Mouse (Mus musculus): Measurements from ENCODE around the gene Uox. TPM values are rescaled to one million over a fixed set of nuclear protein-coding genes. Genes with fewer than 3 reads are reported as not detected.

Uox gene
- polyA plus RNA-seq, 1 experiment from 2014 or later: not detected

GRCm38 (mm10) chr3:146610322-146610721, 40.1 kb downstream of the Uox start:
- 74% methylated on average over 10 of the region's 10 CpGs for WGBS
- no peaks in the 10 kb centered on the region for H3K4me1 ChIP-seq (ENCODE audit: insufficient read depth)
- no peaks in the 10 kb centered on the region for H3K36me3 ChIP-seq (ENCODE audit: insufficient read depth)
- H3K9me3 ChIP-seq (ENCODE audit: low read depth, low read length): no peaks in the 10 kb centered on the region
- DNase-seq (no peak), ATAC-seq (ENCODE audit: insufficient read depth) (no peak)
- H3K27ac ChIP-seq (ENCODE audit: low read depth): no peak overlapping the region
- H3K4me3 ChIP-seq (ENCODE audit: low read depth, low read length): no peak overlapping the region
- H3K9ac ChIP-seq: no peak overlapping the region
- TF ChIP-seq CTCF (IDR thresholded peaks at IDR 0.05; ENCODE audit: low read depth): no peak
- no peak overlapping the region for H3K4me2 ChIP-seq
- H3K27me3 ChIP-seq (ENCODE audit: insufficient read depth, low read length): no peaks in the 10 kb centered on the region

GRCm38 (mm10) chr3:146611261-146611660, 41.0 kb downstream of the Uox start:
- WGBS: 80% methylated on average over 4 of the region's 4 CpGs
- Histone ChIP-seq H3K9ac (no peak overlapping the region), H3K27me3 (ENCODE audit: insufficient read depth, low read length) (no peaks in the 10 kb centered on the region), H3K27ac (ENCODE audit: low read depth) (no peak overlapping the region), H3K9me3 (ENCODE audit: low read depth, low read length) (no peaks in the 10 kb centered on the region), H3K36me3 (ENCODE audit: insufficient read depth) (no peaks in the 10 kb centered on the region), H3K4me3 (ENCODE audit: low read depth, low read length) (no peak overlapping the region), H3K4me1 (ENCODE audit: insufficient read depth) (no peaks in the 10 kb centered on the region), H3K4me2 (no peak overlapping the region)
- no peak for ATAC-seq (ENCODE audit: insufficient read depth)
- no peak for TF ChIP-seq CTCF (IDR thresholded peaks at IDR 0.05; ENCODE audit: low read depth)
- no peak for DNase-seq

GRCm38 (mm10) chr3:146611821-146612220, 41.6 kb downstream of the Uox start:
- Histone ChIP-seq H3K27me3 (ENCODE audit: insufficient read depth, low read length) (no peaks in the 10 kb centered on the region), H3K4me3 (ENCODE audit: low read depth, low read length) (no peak overlapping the region), H3K4me2 (no peak overlapping the region), H3K4me1 (ENCODE audit: insufficient read depth) (no peaks in the 10 kb centered on the region), H3K27ac (ENCODE audit: low read depth) (no peak overlapping the region), H3K9me3 (ENCODE audit: low read depth, low read length) (no peaks in the 10 kb centered on the region), H3K9ac (no peak overlapping the region), H3K36me3 (ENCODE audit: insufficient read depth) (no peaks in the 10 kb centered on the region)
- TF ChIP-seq CTCF (IDR thresholded peaks at IDR 0.05; ENCODE audit: low read depth): no peak
- DNase-seq (no peak), ATAC-seq (ENCODE audit: insufficient read depth) (no peak)
- 61% methylated on average over 4 of the region's 4 CpGs for WGBS

GRCm38 (mm10) chr3:146615496-146615895, 45.3 kb downstream of the Uox start, which contains the start of gene Dnase2b:
Gene Dnase2b, minus strand, starts transcription at chr3:146615596.
- Histone ChIP-seq H3K9ac (no peak within 1 kb of the TSS), H3K9me3 (ENCODE audit: low read depth, low read length) (no peaks in the 10 kb centered on the region), H3K36me3 (ENCODE audit: insufficient read depth) (no peaks in the 10 kb centered on the region), H3K4me2 (no peak within 1 kb of the TSS), H3K27me3 (ENCODE audit: insufficient read depth, low read length) (no peaks in the 10 kb centered on the region), H3K27ac (ENCODE audit: low read depth) (no peak within 1 kb of the TSS), H3K4me3 (ENCODE audit: low read depth, low read length) (no peak within 1 kb of the TSS), H3K4me1 (ENCODE audit: insufficient read depth) (no peaks in the 10 kb centered on the region)
- ATAC-seq (ENCODE audit: insufficient read depth) (no peak), DNase-seq (no peak)
- TF ChIP-seq CTCF (IDR thresholded peaks at IDR 0.05; ENCODE audit: low read depth): no peak
- 93% methylated on average over 4 of the region's 4 CpGs for WGBS

GRCm38 (mm10) chr3:146616533-146617283, 46.5 kb downstream of the Uox start:
- no peak for TF ChIP-seq CTCF (IDR thresholded peaks at IDR 0.05; ENCODE audit: low read depth)
- no peaks in the 10 kb centered on the region for H3K27me3 ChIP-seq (ENCODE audit: insufficient read depth, low read length)
- no peaks in the 10 kb centered on the region for H3K4me1 ChIP-seq (ENCODE audit: insufficient read depth)
- WGBS: 63% methylated on average over 5 of the region's 5 CpGs
- no peak for DNase-seq
- no peak overlapping the region for H3K9ac ChIP-seq
- H3K36me3 ChIP-seq (ENCODE audit: insufficient read depth): no peaks in the 10 kb centered on the region
- no peak overlapping the region for H3K4me3 ChIP-seq (ENCODE audit: low read depth, low read length)
- H3K27ac ChIP-seq (ENCODE audit: low read depth): no peak overlapping the region
- H3K4me2 ChIP-seq: no peak overlapping the region
- no peaks in the 10 kb centered on the region for H3K9me3 ChIP-seq (ENCODE audit: low read depth, low read length)
- no peak for ATAC-seq (ENCODE audit: insufficient read depth)

GRCm38 (mm10) chr3:146617946-146618345, 47.7 kb downstream of the Uox start:
- Histone ChIP-seq H3K4me2 (no peak overlapping the region), H3K36me3 (ENCODE audit: insufficient read depth) (no peaks in the 10 kb centered on the region), H3K27ac (ENCODE audit: low read depth) (no peak overlapping the region), H3K4me1 (ENCODE audit: insufficient read depth) (no peaks in the 10 kb centered on the region), H3K4me3 (ENCODE audit: low read depth, low read length) (no peak overlapping the region), H3K27me3 (ENCODE audit: insufficient read depth, low read length) (no peaks in the 10 kb centered on the region), H3K9me3 (ENCODE audit: low read depth, low read length) (no peaks in the 10 kb centered on the region), H3K9ac (no peak overlapping the region)
- no peak for TF ChIP-seq CTCF (IDR thresholded peaks at IDR 0.05; ENCODE audit: low read depth)
- ATAC-seq (ENCODE audit: insufficient read depth) (no peak), DNase-seq (no peak)

- H3K9me3 ChIP-seq (ENCODE audit: low read depth, low read length): no peaks in the 10 kb centered on the region
- ATAC-seq (ENCODE audit: insufficient read depth): no peak
- no peak for DNase-seq
- H3K27ac ChIP-seq (ENCODE audit: low read depth): no peak overlapping the region
- H3K4me2 ChIP-seq: no peak overlapping the region
- H3K4me3 ChIP-seq (ENCODE audit: low read depth, low read length): no peak overlapping the region
- no peak overlapping the region for H3K9ac ChIP-seq
- no peaks in the 10 kb centered on the region for H3K36me3 ChIP-seq (ENCODE audit: insufficient read depth)
- no peaks in the 10 kb centered on the region for H3K27me3 ChIP-seq (ENCODE audit: insufficient read depth, low read length)
- no peaks in the 10 kb centered on the region for H3K4me1 ChIP-seq (ENCODE audit: insufficient read depth)
- no peak for TF ChIP-seq CTCF (IDR thresholded peaks at IDR 0.05; ENCODE audit: low read depth)
- 48% methylated on average over 4 of the region's 4 CpGs for WGBS
These were observed 48.1 kb downstream of the Uox start for GRCm38 (mm10) chr3:146618357-146618756.

Data from lung, embryonic 14.5 days (tissue).